Mouse (Mus musculus) myocyte (in vitro differentiated cells): ENCODE results near the gene Syn2. TPM values are rescaled to one million over a fixed set of nuclear protein-coding genes. Genes with fewer than 3 reads are reported as not detected.
A peak's percentile ranks its signal among the peaks of the same experiment; 100 is the strongest.

Experiments
- H3K27me3 ChIP-seq: one replicate; pipeline ENCODE4 v1.6.1; 2011; ENCODE audit not compliant: control insufficient read depth, insufficient read depth, insufficient read length
- H3K36me3 ChIP-seq: one replicate; pipeline ENCODE4 v1.6.1; 2011; ENCODE audit not compliant: control insufficient read depth, insufficient read depth
- H3K4me2 ChIP-seq: one replicate; pipeline ENCODE4 v1.6.1; 2011; ENCODE audit warnings: low read depth, control low read depth
- H3K4me3 ChIP-seq: one replicate; pipeline ENCODE4 v1.5.1; 2011; ENCODE audit warnings: mild to moderate bottlenecking, control low read depth, moderate library complexity
- H3K79me2 ChIP-seq: one replicate; pipeline ENCODE4 v1.6.1; 2011; ENCODE audit not compliant: control insufficient read depth, insufficient read depth
- H3ac ChIP-seq: one replicate; pipeline ENCODE4 v1.6.1; 2011; ENCODE audit not compliant: control insufficient read depth, insufficient read length
- CEBPB ChIP-seq: IDR thresholded peaks from 2 replicates; pipeline ENCODE4 v1.6.1; 2011; ENCODE audit warnings: mild to moderate bottlenecking, moderate library complexity; ENCODE audit not compliant: poor library complexity, insufficient read depth, severe bottlenecking
- E2F4 ChIP-seq: IDR thresholded peaks from one replicate; pipeline ENCODE4 v1.6.1; 2011; ENCODE audit warnings: mild to moderate bottlenecking, control low read depth, moderate library complexity; ENCODE audit not compliant: insufficient read depth
- MAX ChIP-seq: IDR thresholded peaks from one replicate; pipeline ENCODE4 v1.6.1; 2011; ENCODE audit warnings: low read depth, mild to moderate bottlenecking, control low read depth
- MYOD1 ChIP-seq, 3 experiments: IDR thresholded peaks; one replicate each; pipeline ENCODE4 v1.6.1; 2011; ENCODE audit warnings: control low read depth in 2 of 3, low read depth in 2 of 3, mild to moderate bottlenecking in 2 of 3, moderate library complexity in 1 of 3; ENCODE audit not compliant: insufficient read length in 2 of 3, control insufficient read depth in 1 of 3
- MYOG ChIP-seq, 3 experiments: IDR thresholded peaks; one replicate each; pipeline ENCODE4 v1.6.1; 2011; ENCODE audit warnings: control low read depth in 2 of 3, low read depth in 2 of 3, mild to moderate bottlenecking in 2 of 3; ENCODE audit not compliant: insufficient read length in 2 of 3, control insufficient read depth in 1 of 3, insufficient read depth in 1 of 3
- POLR2A ChIP-seq: IDR thresholded peaks from one replicate; pipeline ENCODE4 v1.6.1; 2011; ENCODE audit warnings: low read depth, mild to moderate bottlenecking, control low read depth, moderate library complexity; ENCODE audit not compliant: insufficient read length
- POLR2AphosphoS2 ChIP-seq: IDR thresholded peaks from one replicate; pipeline ENCODE4 v1.6.1; 2011; ENCODE audit warnings: low read depth, control low read depth; ENCODE audit not compliant: insufficient read length
- REST ChIP-seq: IDR thresholded peaks from one replicate; pipeline ENCODE4 v1.6.1; 2011; ENCODE audit warnings: mild to moderate bottlenecking, control low read depth, moderate library complexity; ENCODE audit not compliant: insufficient read depth, insufficient read length
- SRF ChIP-seq: IDR thresholded peaks from one replicate; pipeline ENCODE4 v1.6.1; 2011; ENCODE audit warnings: low read depth; ENCODE audit not compliant: control insufficient read depth, insufficient read length
- TCF12 ChIP-seq: IDR thresholded peaks from one replicate; pipeline ENCODE4 v1.6.1; 2011; ENCODE audit warnings: mild to moderate bottlenecking, control low read depth; ENCODE audit not compliant: poor library complexity, insufficient read depth, severe bottlenecking
- TCF3 ChIP-seq: IDR thresholded peaks from one replicate; pipeline ENCODE4 v1.6.1; 2011; ENCODE audit warnings: low read depth, control low read depth; ENCODE audit not compliant: insufficient read length
- USF1 ChIP-seq: IDR thresholded peaks from one replicate; pipeline ENCODE4 v1.6.1; 2011; ENCODE audit warnings: low read depth, mild to moderate bottlenecking, control low read depth, moderate library complexity
- polyA plus RNA-seq: library from polyadenylated mRNA; unstranded; fragments of >200 nt; fragmentation: generic; extraction: Trizol; gene quantifications from one replicate; pipeline ENCODE4 v1.2.1, GENCODE M21; 2012; ENCODE audit warnings: missing spikeins

Syn2 gene
- polyA plus RNA-seq, 1 experiment: 0.30 TPM

- Histone ChIP-seq H3K4me2 (no peak overlapping the region), H3K4me3 (no peak overlapping the region), H3K79me2 (no peaks in the 10 kb centered on the region), H3K36me3 (no peaks in the 10 kb centered on the region), H3K27me3 (peaks cover 11% of the 10 kb centered on the region), H3ac (no peak overlapping the region)
- TF ChIP-seq MYOD1 (IDR thresholded peaks at IDR 0.05; ENCODE audit: control insufficient read depth in 1 of 3, insufficient read length in 2 of 3, low read depth in 2 of 3): no peak
- TF ChIP-seq POLR2AphosphoS2: no peak
- TF ChIP-seq MAX: no peak
- TF ChIP-seq POLR2A: no peak
- TF ChIP-seq MYOG (IDR thresholded peaks at IDR 0.05; ENCODE audit: control insufficient read depth in 1 of 3, insufficient read depth in 1 of 3, insufficient read length in 2 of 3, low read depth in 2 of 3): no peak
- TF ChIP-seq SRF: no peak
- no peak for TF ChIP-seq REST
- no peak for TF ChIP-seq E2F4
- TF ChIP-seq USF1: no peak
- no peak for TF ChIP-seq CEBPB
- no peak for TF ChIP-seq TCF3
- no peak for TF ChIP-seq TCF12
Observed at GRCm38 (mm10) chr6:115168921-115169320, 34.2 kb downstream of the Syn2 start.

GRCm38 (mm10) chr6:115169518-115169917 lies 34.8 kb downstream of the Syn2 start:
- Histone ChIP-seq H3K36me3 (no peaks in the 10 kb centered on the region), H3ac (no peak overlapping the region), H3K27me3 (peaks cover 11% of the 10 kb centered on the region), H3K4me3 (no peak overlapping the region), H3K4me2 (no peak overlapping the region), H3K79me2 (no peaks in the 10 kb centered on the region)
- TF ChIP-seq MYOD1 (IDR thresholded peaks at IDR 0.05; ENCODE audit: control insufficient read depth in 1 of 3, insufficient read length in 2 of 3, low read depth in 2 of 3) (no peak), CEBPB (no peak), TCF3 (no peak), USF1 (no peak)

- no peak for TF ChIP-seq MYOG (IDR thresholded peaks at IDR 0.05; ENCODE audit: control insufficient read depth in 1 of 3, insufficient read depth in 1 of 3, insufficient read length in 2 of 3, low read depth in 2 of 3)
- TF ChIP-seq E2F4: no peak
- TF ChIP-seq SRF: no peak
- TF ChIP-seq POLR2A: no peak
- TF ChIP-seq TCF12: no peak
- TF ChIP-seq POLR2AphosphoS2: no peak
- no peak for TF ChIP-seq MAX
- no peak for TF ChIP-seq USF1
- TF ChIP-seq TCF3: no peak
- no peak for TF ChIP-seq CEBPB
- no peak overlapping the region for H3K4me3 ChIP-seq
- H3ac ChIP-seq: no peak overlapping the region
- H3K4me2 ChIP-seq: no peak overlapping the region
- H3K79me2 ChIP-seq: no peaks in the 10 kb centered on the region
- H3K36me3 ChIP-seq: no peaks in the 10 kb centered on the region
- H3K27me3 ChIP-seq: peaks cover 4% of the 10 kb centered on the region
Observed at GRCm38 (mm10) chr6:115174845-115175244, 40.1 kb downstream of the Syn2 start.

- no peaks in the 10 kb centered on the region for H3K27me3 ChIP-seq
- TF ChIP-seq REST (peak; percentile 89), SRF (no peak), POLR2A (no peak), MAX (peak; percentile 73)
- no peak overlapping the region for H3K4me2 ChIP-seq
- H3K79me2 ChIP-seq: no peaks in the 10 kb centered on the region
- H3K4me3 ChIP-seq: no peak overlapping the region
- no peaks in the 10 kb centered on the region for H3K36me3 ChIP-seq
- no peak overlapping the region for H3ac ChIP-seq
Observed at GRCm38 (mm10) chr6:115178826-115179225, 44.1 kb downstream of the Syn2 start.

- Histone ChIP-seq H3K79me2 (no peaks in the 10 kb centered on the region), H3K36me3 (no peaks in the 10 kb centered on the region), H3K4me2 (no peak overlapping the region), H3K27me3 (no peaks in the 10 kb centered on the region), H3ac (no peak overlapping the region), H3K4me3 (no peak overlapping the region)
- no peak for TF ChIP-seq MYOG (IDR thresholded peaks at IDR 0.05; ENCODE audit: control insufficient read depth in 1 of 3, insufficient read depth in 1 of 3, insufficient read length in 2 of 3, low read depth in 2 of 3)
Observed at GRCm38 (mm10) chr6:115181094-115181493, 46.4 kb downstream of the Syn2 start.

GRCm38 (mm10) chr6:115191111-115191510 lies 56.4 kb downstream of the Syn2 start:
- Histone ChIP-seq H3K27me3 (peaks cover 4% of the 10 kb centered on the region), H3K4me3 (no peak overlapping the region), H3K36me3 (no peaks in the 10 kb centered on the region), H3K4me2 (no peak overlapping the region), H3ac (no peak overlapping the region), H3K79me2 (no peaks in the 10 kb centered on the region)
- TF ChIP-seq E2F4 (no peak), SRF (no peak), POLR2AphosphoS2 (no peak), MYOG (IDR thresholded peaks at IDR 0.05; ENCODE audit: control insufficient read depth in 1 of 3, insufficient read depth in 1 of 3, insufficient read length in 2 of 3, low read depth in 2 of 3) (no peak), MAX (no peak), TCF12 (no peak), USF1 (no peak), CEBPB (no peak), MYOD1 (IDR thresholded peaks at IDR 0.05; ENCODE audit: control insufficient read depth in 1 of 3, insufficient read length in 2 of 3, low read depth in 2 of 3) (no peak), POLR2A (no peak), TCF3 (no peak), REST (no peak)
